8 mouse cellular contexts compared by ENCODE assay signal in genomic region chr1:91250415-91251147, GRCm38 (mm10). TPM values are rescaled to one million over a fixed set of nuclear protein-coding genes. Genes with fewer than 3 reads are reported as not detected.
DNase-seq lines count a peak whose midpoint lies in the region; ATAC-seq lines count a peak whose summit lies in the region.

No protein-coding gene starts in this region.

- H3K4me2 ChIP-seq in heart, embryonic 13.5 days = peak overlapping the region; percentile 94
- H3K4me2 ChIP-seq in midbrain, embryonic 15.5 days = peak overlapping the region; percentile 89

- peaks cover 10% of the 10 kb centered on the region for H3K36me3 ChIP-seq in heart, embryonic 13.5 days
- peaks cover 9% of the 10 kb centered on the region for H3K36me3 ChIP-seq in limb, embryonic 10.5 days
- 0 out of 2 replicates have a peak, but pooled peaks cover 2% of the 10 kb centered on the region for H3K36me3 ChIP-seq in midbrain, embryonic 15.5 days (replicated peaks)

- under 1% methylated on average over 46 of the region's 70 CpGs for WGBS in heart, embryonic 13.5 days
- 1% methylated on average over 69 of the region's 70 CpGs for WGBS in limb, embryonic 10.5 days
- under 1% methylated on average over 59 of the region's 70 CpGs for WGBS in midbrain, embryonic 15.5 days

- H3K27me3 ChIP-seq in heart, embryonic 13.5 days (replicated peaks) = no peaks in the 10 kb centered on the region
- no peaks in the 10 kb centered on the region for H3K27me3 ChIP-seq in limb, embryonic 10.5 days (ENCODE audit: low read depth, poor library complexity, severe bottlenecking)
- no peaks in the 10 kb centered on the region for H3K27me3 ChIP-seq in midbrain, embryonic 15.5 days (replicated peaks)

- peaks cover 41% of the 10 kb centered on the region for H3K4me1 ChIP-seq in heart, embryonic 13.5 days
- H3K4me1 ChIP-seq in limb, embryonic 10.5 days = peaks cover 23% of the 10 kb centered on the region
- peaks cover 28% of the 10 kb centered on the region for H3K4me1 ChIP-seq in midbrain, embryonic 15.5 days

- DNase-seq in embryo, embryonic 10.5 days (ENCODE audit: low spot score) = peak; percentile 9
- no peak for DNase-seq in embryo, embryonic 10 days (ENCODE audit: low spot score)
- DNase-seq in T-cell, adult 2 months (ENCODE audit: low spot score) = peak; percentile 15
- peak; percentile 9 for DNase-seq in embryo, embryonic 9.5 days (ENCODE audit: extremely low spot score)
- peak; percentile 46 for DNase-seq in limb, embryonic 10.5 days (ENCODE audit: low spot score)
- DNase-seq in testis, postnatal 14 days (ENCODE audit: low spot score) = peak; percentile 47

- H3K4me3 ChIP-seq in heart, embryonic 13.5 days = peak overlapping the region; percentile 99
- peak overlapping the region; percentile 89 for H3K4me3 ChIP-seq in limb, embryonic 10.5 days
- peak overlapping the region; percentile 72 for H3K4me3 ChIP-seq in midbrain, embryonic 15.5 days

- peak overlapping the region; percentile 87 for H3K27ac ChIP-seq in heart, embryonic 13.5 days (replicated peaks)
- H3K27ac ChIP-seq in limb, embryonic 10.5 days = peak overlapping the region; percentile 92
- peak overlapping the region; percentile 88 for H3K27ac ChIP-seq in midbrain, embryonic 15.5 days

- ATAC-seq in heart, embryonic 13.5 days (ENCODE audit: extremely low read depth, insufficient number of reproducible peaks, low FRiP score, low TSS enrichment) = peak; percentile 20; the same call in 1 of the 2 replicates
- ATAC-seq in midbrain, embryonic 15.5 days (replicated peaks) = peak; percentile 12

- H3K9me3 ChIP-seq in heart, embryonic 13.5 days = no peaks in the 10 kb centered on the region
- no peaks in the 10 kb centered on the region for H3K9me3 ChIP-seq in limb, embryonic 10.5 days (replicated peaks)
- no peaks in the 10 kb centered on the region for H3K9me3 ChIP-seq in midbrain, embryonic 15.5 days

- peak overlapping the region; percentile 99 for H3K9ac ChIP-seq in heart, embryonic 13.5 days
- peak overlapping the region; percentile 94 for H3K9ac ChIP-seq in midbrain, embryonic 15.5 days

RNA-seq across cellular contexts. Expression of gene Ube2f, which starts 0.5 kb away (rescaled TPM):
- polyA plus RNA-seq in heart, embryonic 13.5 days (2015; fragmentation: Nextera tagmentation; extraction: Ambion mirVana) = 61.2 and 64.8 TPM in 2 replicates
- 84.5 and 96.4 TPM in 2 replicates for polyA plus RNA-seq in limb, embryonic 10.5 days (2016; fragmentation: Nextera tagmentation; extraction: Ambion mirVana)
- polyA plus RNA-seq in midbrain, embryonic 15.5 days (2015; fragmentation: Nextera tagmentation; extraction: Ambion mirVana) = 58.5 and 60.4 TPM in 2 replicates

RNA-seq across cellular contexts. Expression of gene Scly, which starts 47.6 kb away (rescaled TPM):
- 12.6 and 15.9 TPM in 2 replicates for polyA plus RNA-seq in heart, embryonic 13.5 days (2015; fragmentation: Nextera tagmentation; extraction: Ambion mirVana)
- 13.4 and 14.1 TPM in 2 replicates for polyA plus RNA-seq in limb, embryonic 10.5 days (2016; fragmentation: Nextera tagmentation; extraction: Ambion mirVana)
- polyA plus RNA-seq in midbrain, embryonic 15.5 days (2015; fragmentation: Nextera tagmentation; extraction: Ambion mirVana) = 12.6 and 12.7 TPM in 2 replicates
